Mouse (Mus musculus) ovary, postnatal 14 days (tissue): ENCODE results near the gene Ttc39a.

Experiments used
- DNase-seq: peaks from one replicate; pipeline ENCODE4 v3.0.0; 2022; ENCODE audit warnings: low spot score

Gene Ttc39a

DNA sequence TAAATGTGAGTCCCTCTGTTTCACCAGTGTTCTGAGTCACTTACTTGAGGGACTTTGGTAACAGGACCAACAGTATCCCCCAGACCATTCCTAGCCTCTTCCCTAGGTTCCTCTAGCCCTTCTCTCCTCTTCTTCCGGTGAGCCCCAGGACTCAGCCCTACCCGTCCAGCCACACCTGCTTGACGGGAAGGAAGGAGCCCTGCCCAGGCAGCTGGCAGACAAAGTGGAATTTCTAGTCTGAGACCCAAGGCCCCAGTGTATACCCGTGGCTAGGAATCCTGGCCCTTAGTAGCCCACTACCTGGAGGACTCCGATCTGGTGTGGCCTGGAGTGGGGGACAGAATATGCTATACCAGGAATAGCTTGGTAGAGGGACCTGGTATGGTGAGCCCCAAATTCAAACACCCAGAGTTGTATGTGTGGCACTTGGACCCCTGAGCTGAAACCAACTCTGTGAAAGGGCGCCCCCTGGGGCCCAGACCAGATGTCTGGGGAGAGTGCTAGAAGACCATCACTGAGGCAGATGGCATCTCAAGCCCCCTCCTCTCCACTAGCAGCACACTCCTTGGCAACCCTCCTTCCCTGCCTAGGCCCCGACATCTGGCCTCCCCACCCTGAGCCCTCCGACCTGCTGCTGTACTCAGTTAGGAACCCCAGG is 13.8 kb downstream of the Ttc39a start:
- DNase-seq: no peak

DNA sequence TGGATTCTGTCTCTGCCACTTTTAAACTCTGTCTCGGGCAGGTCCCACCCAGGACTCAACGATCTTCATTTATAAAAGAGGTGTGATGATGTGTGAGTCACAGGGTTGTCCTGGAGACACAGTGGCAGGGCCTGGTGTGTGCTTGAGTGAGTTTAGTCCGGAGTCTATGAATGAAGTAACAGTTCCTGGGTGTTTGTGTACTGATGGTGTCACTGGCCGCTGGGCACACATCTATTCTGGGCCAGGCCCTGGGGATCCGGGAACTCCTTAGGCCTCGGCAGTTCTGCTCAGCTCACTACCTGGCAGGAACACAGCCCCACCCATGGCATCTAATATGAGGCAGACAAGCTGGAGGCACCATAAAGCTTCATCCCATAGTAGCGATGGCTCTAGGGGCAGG is 15.2 kb downstream of the Ttc39a start:
- no peak for DNase-seq

DNA sequence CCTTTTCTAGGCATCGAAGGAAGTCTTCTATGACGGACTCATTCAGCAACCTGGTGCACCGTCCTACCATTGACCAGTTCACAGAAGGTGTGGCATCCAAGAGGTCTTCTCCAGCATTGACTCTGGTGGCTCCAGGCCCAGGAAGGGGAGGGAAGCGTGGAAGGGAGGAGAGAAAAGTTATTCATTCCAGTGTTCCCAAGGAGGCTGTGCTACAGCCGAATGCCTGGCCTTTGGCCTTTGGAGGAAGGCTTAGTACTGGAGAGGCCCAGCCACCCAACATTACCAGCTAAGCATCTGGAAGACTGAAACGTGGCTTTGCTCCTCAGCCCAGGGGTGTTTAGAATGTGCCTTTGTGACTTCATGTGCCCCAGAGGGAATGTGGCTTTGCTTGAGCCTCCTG is 16.0 kb downstream of the Ttc39a start:
- no peak for DNase-seq

DNA sequence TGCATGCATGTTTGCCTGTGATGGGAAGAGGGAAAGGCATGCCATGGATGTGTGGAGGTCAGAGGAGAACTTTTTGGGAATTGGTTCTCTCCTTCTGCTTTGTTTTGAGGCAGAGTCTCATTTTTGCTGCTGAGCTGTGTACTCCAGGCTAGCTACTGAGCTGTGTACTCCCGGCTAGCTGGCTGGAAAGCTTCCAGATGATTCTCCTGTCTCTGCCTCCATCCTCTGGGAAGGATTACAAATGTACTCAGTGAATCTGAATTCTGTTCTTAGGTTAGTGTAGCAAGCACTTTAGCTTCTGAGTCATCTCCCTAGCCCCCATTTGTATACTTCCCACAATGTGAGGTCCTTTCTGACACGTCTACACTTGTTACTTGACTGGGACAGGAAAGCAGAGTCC is 17.0 kb downstream of the Ttc39a start:
- no peak for DNase-seq

- DNase-seq: no peak
Observed at GRCm38 (mm10) chr4:109427058-109427457, 20.6 kb downstream of the Ttc39a start.

- no peak for DNase-seq
Observed at GRCm38 (mm10) chr4:109430250-109430649, 23.8 kb downstream of the Ttc39a start.

- no peak for DNase-seq
Observed at GRCm38 (mm10) chr4:109430854-109431253, 24.4 kb downstream of the Ttc39a start.

DNA sequence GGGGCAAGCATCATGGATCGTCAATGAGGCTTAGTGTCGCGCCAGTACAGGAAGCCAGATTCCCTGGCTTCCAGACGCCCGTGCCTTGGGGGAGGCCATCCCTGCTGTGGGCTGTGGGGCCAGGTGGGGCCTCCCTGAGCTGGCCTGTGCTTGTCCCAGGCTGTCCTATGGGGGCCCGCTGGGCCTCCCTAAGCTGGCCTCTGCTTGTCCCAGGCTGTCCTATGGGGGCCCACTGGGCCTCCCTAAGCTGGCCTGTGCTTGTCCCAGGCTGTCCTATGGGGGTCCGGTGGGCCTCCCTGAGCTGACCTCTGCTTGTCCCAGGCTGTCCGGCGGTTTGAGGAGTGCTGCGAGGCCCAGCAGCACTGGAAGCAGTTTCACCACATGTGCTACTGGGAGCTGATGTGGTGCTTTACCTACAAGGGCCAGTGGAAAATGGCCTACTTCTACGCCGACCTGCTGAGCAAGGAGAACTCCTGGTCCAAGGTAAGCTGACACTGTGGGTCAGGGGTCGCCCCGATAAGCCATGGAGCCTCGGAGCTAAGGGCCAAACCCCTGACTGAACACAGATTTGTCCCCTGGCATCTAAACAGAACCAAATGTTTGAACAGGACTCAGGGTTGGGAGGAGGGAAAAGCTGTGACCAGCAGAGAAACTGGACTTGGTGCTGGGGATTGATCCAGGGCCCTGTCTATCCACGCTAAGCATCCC is 26.4 kb downstream of the Ttc39a start:
- DNase-seq: no peak

DNA sequence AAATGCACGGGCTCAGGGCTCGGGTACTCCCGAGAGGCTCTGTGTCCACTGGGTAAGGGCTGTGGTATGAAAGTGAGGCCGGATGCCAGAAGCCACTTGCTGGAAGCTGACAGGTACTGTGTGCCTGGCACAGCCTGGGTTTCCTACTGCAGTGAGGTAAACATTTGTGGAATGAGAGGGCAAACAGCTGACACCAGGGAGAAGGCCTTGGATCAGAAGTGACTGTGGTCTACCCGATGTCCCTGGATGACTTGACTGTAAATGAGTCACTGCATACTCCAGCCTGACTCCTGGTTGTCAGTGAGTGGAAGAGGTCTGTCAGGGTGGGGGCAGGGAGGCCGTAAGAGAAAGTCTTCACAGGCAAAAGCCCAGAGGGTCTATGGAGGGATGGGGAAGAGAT is 27.2 kb downstream of the Ttc39a start:
- DNase-seq: no peak

- DNase-seq: no peak
Observed at GRCm38 (mm10) chr4:109434256-109434655, 27.8 kb downstream of the Ttc39a start.

DNA sequence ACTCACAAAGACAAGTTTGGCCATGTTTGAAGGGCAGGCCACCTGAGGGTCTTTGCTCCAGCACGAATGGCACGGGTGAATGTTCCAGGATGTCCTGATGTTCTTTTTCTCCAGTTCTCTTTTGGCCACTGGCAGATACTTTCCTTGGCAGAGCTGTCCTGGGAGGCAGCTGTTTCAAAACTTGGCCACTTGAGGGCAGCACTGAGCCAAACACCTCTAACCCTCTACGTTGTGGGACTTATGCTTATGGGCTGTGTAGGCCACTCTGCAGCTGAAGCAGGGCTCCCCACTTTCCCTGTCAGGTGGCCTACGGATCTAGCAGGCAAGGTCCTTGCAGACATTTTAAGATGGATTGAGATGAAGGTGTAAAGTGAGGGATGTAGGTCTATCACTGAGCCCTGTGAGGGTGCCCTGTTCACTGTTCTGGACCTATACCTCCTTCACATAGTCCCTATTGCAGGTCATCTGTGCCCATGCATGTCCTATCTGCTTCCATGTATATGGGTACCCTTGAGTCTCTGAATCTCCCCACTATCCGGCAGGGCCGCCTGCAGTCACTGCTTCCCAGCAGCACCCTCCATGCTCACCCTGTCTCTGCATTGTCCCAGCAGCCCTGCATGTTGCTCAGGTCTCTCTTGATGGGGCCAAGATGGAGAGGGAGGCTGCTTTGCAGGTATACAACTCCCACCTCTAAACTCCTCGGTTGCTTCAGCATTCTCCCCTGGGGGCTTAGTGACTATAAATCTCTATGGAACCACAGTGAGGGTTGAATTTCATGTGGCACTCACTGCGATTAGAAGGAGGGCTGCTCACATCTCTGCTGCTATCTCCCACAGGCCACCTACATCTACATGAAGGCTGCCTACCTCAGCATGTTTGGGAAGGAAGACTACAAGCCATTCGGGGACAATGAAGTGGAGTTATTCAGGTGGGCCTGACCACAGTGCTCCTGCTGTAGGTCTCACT is 31.8 kb downstream of the Ttc39a start:
- peak; percentile 67 for DNase-seq

GRCm38 (mm10) chr4:109439101-109439500 is 32.7 kb downstream of the Ttc39a start:
- no peak for DNase-seq

GRCm38 (mm10) chr4:109439825-109440248 is 33.4 kb downstream of the Ttc39a start:
- no peak for DNase-seq

GRCm38 (mm10) chr4:109440381-109440780 is 34.0 kb downstream of the Ttc39a start:
- no peak for DNase-seq

DNA sequence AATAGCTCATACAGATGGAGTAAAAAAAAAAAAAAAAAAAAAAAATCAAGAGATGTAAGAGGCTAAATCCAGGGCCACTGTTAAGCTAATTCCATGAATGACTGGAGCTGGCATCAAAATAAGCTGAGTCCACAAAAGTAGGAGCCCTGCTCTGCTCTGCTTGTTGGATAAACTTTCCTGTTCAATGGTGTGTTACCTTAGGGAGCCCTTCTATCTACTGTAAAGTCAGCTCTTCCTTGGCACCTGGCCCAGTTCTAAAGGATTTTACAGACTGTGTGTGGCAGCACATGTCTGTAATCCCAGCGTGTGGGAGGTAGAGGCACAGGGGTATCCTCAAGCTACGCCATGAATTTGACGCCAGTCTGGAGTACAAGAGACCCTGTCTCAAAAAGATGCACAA is 34.6 kb downstream of the Ttc39a start:
- no peak for DNase-seq

GRCm38 (mm10) chr4:109442126-109442525 is 35.7 kb downstream of the Ttc39a start:
- DNase-seq: no peak

DNA sequence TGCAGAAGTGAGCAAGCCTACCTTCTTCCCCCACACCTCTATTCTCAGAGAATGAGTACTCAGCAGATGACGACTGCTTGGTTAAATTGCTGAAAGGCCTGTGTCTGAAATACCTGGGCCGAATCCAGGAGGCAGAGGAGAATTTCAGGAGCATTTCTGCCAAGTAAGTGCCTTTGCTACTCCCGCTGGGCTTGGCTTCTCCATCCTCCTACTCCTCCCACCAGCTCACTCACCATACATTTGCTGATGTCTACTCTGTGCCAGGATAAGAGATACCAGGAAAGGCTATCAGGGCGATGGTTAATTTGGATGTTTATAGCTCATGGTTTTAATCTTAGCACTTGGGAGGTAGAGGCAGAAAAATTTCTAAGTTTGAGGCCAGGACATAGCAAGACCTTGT is 36.2 kb downstream of the Ttc39a start:
- DNase-seq: no peak

DNA sequence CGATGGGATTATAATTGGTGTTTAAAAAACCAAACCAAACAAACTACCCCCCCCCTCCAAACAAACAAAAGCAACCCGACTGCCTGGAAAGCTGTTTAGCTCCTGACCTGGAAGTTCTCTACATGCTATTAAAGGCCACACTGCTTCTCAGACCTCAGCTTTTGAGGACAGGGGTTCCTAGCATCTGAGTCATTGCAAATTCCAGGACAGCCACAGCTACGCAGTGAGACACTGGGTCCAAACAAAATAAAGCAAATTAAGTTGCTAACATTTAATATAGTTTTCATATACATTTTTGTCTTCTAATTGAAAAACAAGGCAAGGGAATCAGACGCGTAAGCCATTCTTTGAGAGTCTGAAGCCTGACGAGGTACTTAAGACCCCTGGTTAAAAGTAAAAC is 38.0 kb downstream of the Ttc39a start:
- no peak for DNase-seq

DNA sequence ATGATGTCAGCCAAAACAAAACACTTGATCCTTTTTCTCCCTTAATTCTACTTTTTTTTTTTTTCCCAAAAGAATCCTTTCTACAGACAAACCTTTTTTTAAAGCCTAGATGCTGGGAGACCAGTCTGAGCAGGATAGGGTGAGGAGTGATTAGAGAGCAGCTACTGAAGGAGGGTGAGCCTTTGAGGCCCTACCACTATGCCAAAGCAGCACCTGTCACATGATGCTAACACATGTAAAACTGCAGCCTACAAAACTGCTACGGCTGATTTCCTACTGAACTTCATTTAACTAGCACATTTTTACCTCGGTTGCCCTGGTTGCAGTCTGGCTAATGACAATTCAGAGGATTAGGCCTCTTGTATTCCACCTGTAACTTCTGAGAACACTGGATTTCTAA is 38.5 kb downstream of the Ttc39a start:
- DNase-seq: no peak

- DNase-seq: no peak
Observed at GRCm38 (mm10) chr4:109445397-109445796, 39.0 kb downstream of the Ttc39a start.

GRCm38 (mm10) chr4:109445956-109446355 is 39.5 kb downstream of the Ttc39a start:
- no peak for DNase-seq

- no peak for DNase-seq
Observed at GRCm38 (mm10) chr4:109448531-109448930, 42.1 kb downstream of the Ttc39a start.

DNA sequence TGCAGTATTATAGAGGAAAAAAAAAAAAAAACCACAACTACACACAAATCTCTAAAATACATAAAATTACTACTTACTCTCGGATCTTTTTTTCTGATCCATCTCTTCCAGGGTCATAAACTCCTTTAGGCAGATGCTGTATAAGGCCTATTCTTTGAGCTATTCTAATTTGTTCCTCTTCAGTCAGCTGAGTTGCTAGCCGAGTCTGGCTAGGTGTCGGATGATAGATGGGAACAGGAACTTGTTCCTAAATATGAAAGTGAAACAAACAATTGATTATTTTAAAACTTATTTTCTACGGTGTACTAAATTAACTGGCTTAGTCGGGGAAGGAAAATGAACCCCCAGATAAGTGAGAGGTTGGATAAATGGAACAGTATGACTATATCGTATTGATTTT is 50.4 kb downstream of the Ttc39a start:
- DNase-seq: no peak
